Comparison of ENCODE assay signal across 8 mouse cellular contexts in the genomic region with DNA sequence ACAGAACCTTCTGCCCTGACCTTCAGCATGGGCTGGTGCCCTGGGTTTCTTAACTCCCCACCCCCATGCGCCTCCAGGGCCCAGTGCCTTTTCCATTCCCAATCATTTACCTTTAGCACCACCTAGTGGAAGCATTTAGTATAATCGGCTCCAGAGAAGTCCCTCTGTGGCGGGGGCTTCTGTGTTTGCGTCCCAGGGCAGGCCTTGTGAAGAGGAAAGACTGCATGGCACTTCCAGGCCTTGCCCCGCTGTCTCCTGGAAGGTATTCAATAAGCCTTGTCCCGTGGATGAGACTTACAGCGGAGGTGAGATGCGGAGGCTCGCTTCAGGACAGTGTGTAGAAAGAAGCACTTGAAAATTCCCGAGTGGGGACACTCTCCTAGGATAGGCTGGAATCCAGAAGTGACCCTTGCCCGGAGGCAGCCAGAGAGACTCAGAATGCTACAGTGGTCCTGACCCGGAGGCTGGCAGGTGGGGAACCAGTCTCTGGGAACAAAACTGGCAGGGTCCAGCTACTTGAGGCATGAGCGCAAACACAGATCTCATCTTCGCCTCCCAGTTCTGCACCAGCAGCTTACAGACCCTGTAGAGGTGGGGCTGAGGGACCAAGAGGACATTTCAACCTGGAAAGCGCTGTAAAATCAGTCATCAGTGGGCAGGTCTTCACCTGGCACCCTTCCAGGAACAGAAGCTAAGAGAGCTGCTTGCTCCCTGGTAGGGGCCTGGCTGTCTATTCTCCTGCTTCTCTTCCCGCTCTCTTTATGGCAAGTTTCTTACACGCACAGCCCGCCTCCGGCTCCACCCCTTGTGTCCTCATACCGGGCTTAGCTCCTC. TPM values are rescaled to one million over a fixed set of nuclear protein-coding genes. Genes with fewer than 3 reads are reported as not detected.
DNase-seq lines count a peak whose midpoint lies in the region; ATAC-seq and TF ChIP-seq lines count a peak whose summit lies in the region.

No protein-coding gene starts in this region.

- peak; percentile 93 for ATAC-seq in granulocyte monocyte progenitor cell, adult 5-6 weeks (replicated peaks; ENCODE audit: poor library complexity, severe bottlenecking)
- ATAC-seq in intestine, postnatal 0 days = peak; percentile 41; the same call in 1 of the 2 replicates
- peak; percentile 48 for ATAC-seq in midbrain, embryonic 11.5 days (ENCODE audit: low FRiP score)

- H3K27me3 ChIP-seq in embryonic facial prominence, embryonic 10.5 days (replicated peaks; ENCODE audit: low read depth, poor library complexity, severe bottlenecking) = no peaks in the 10 kb centered on the region; the same call in 1 of the 2 replicates
- no peaks in the 10 kb centered on the region for H3K27me3 ChIP-seq in intestine, postnatal 0 days (replicated peaks; ENCODE audit: control insufficient read depth, insufficient read depth, low read length)
- H3K27me3 ChIP-seq in midbrain, embryonic 11.5 days (ENCODE audit: control insufficient read depth, insufficient read depth, low read length) = no peaks in the 10 kb centered on the region

- intact Hi-C loops in left cerebral cortex, postnatal 4 days (cut with DNase I) = no loop called here

- no peak overlapping the region for H3K4me3 ChIP-seq in embryonic facial prominence, embryonic 10.5 days
- H3K4me3 ChIP-seq in intestine, postnatal 0 days (ENCODE audit: low read depth, low read length) = peak overlapping the region; percentile 7; the same call in 1 of the 2 replicates
- H3K4me3 ChIP-seq in midbrain, embryonic 11.5 days (ENCODE audit: low read depth, low read length) = no peak overlapping the region

- no peak overlapping the region for H3K9ac ChIP-seq in intestine, postnatal 0 days (ENCODE audit: low read depth, low read length)
- H3K9ac ChIP-seq in midbrain, embryonic 11.5 days (ENCODE audit: low read length) = peak overlapping the region; percentile 25; the same call in 1 of the 2 replicates

- peak; percentile 88 for TF ChIP-seq CTCF in intestine, postnatal 0 days (IDR thresholded peaks at IDR 0.05; ENCODE audit: low read depth)

- H3K9me3 ChIP-seq in embryonic facial prominence, embryonic 10.5 days = no peaks in the 10 kb centered on the region
- no peaks in the 10 kb centered on the region for H3K9me3 ChIP-seq in intestine, postnatal 0 days (ENCODE audit: control insufficient read depth)
- H3K9me3 ChIP-seq in midbrain, embryonic 11.5 days (ENCODE audit: control insufficient read depth, low read length) = no peaks in the 10 kb centered on the region

- WGBS in embryonic facial prominence, embryonic 10.5 days = 39% methylated on average over 20 of the region's 20 CpGs
- WGBS in intestine, postnatal 0 days = 26% methylated on average over 20 of the region's 20 CpGs
- WGBS in midbrain, embryonic 11.5 days = 37% methylated on average over 20 of the region's 20 CpGs

- no peaks in the 10 kb centered on the region for H3K36me3 ChIP-seq in embryonic facial prominence, embryonic 10.5 days (replicated peaks)
- no peaks in the 10 kb centered on the region for H3K36me3 ChIP-seq in intestine, postnatal 0 days (ENCODE audit: control insufficient read depth, insufficient read depth)
- H3K36me3 ChIP-seq in midbrain, embryonic 11.5 days (ENCODE audit: control insufficient read depth, insufficient read depth, low read length) = no peaks in the 10 kb centered on the region

- peak overlapping the region; percentile 55; the same call in 1 of the 2 replicates for H3K27ac ChIP-seq in embryonic facial prominence, embryonic 10.5 days (replicated peaks)
- no peak overlapping the region for H3K27ac ChIP-seq in intestine, postnatal 0 days (ENCODE audit: low read depth, low read length)
- no peak overlapping the region for H3K27ac ChIP-seq in midbrain, embryonic 11.5 days (ENCODE audit: low read depth, low read length)

- H3K4me1 ChIP-seq in embryonic facial prominence, embryonic 10.5 days = peaks cover 20% of the 10 kb centered on the region
- H3K4me1 ChIP-seq in intestine, postnatal 0 days (replicated peaks; ENCODE audit: control insufficient read depth, insufficient read depth, low read length) = no peaks in the 10 kb centered on the region
- peaks cover 3% of the 10 kb centered on the region for H3K4me1 ChIP-seq in midbrain, embryonic 11.5 days (ENCODE audit: control insufficient read depth, insufficient read depth, low read length)

- peak; percentile 61 for DNase-seq in ovary, adult 18-20 months (ENCODE audit: low spot score)
- no peak for DNase-seq in ovary, postnatal 10 days (ENCODE audit: low spot score)
- DNase-seq in embryonic facial prominence, embryonic 10.5 days (ENCODE audit: low spot score) = peak; percentile 78
- DNase-seq in left cerebral cortex, postnatal 4 days = peak; percentile 71
- DNase-seq in midbrain, embryonic 11.5 days (ENCODE audit: low spot score, missing footprints) = peak; percentile 97
- peak; percentile 22 for DNase-seq in spleen, adult 12 weeks (ENCODE audit: low spot score)

- H3K4me2 ChIP-seq in intestine, postnatal 0 days (replicated peaks; ENCODE audit: low read depth) = peak overlapping the region; percentile 51; the same call in 1 of the 2 replicates
- H3K4me2 ChIP-seq in midbrain, embryonic 11.5 days = no peak overlapping the region

RNA-seq across cellular contexts. Expression of a gene that starts 7.7 kb away (rescaled TPM):
- 30.9 and 32.6 TPM in 2 replicates for polyA plus RNA-seq in embryonic facial prominence, embryonic 10.5 days (2016; fragmentation: Nextera tagmentation; extraction: Ambion mirVana)
- total RNA-seq in granulocyte monocyte progenitor cell, adult 5-6 weeks (2014; fragmentation: Nextera tagmentation) = 5.3 and 9.0 TPM in 2 replicates
- 2.8 and 4.6 TPM in 2 replicates for total RNA-seq in granulocyte monocyte progenitor cell, adult 5-6 weeks (2017)
- polyA plus RNA-seq in intestine, postnatal 0 days (2015; fragmentation: Nextera tagmentation; extraction: Ambion mirVana) = 6.0 and 7.1 TPM in 2 replicates
- total RNA-seq in left cerebral cortex, postnatal 4 days (2021) = 10 to 100 TPM; 70.6 to 71.9 TPM
- polyA plus RNA-seq in midbrain, embryonic 11.5 days (2014; fragmentation: Nextera tagmentation; extraction: Ambion mirVana) = 32.2 and 34.6 TPM in 2 replicates

RNA-seq across cellular contexts. Expression of a gene that starts 8.2 kb away (rescaled TPM):
- polyA plus RNA-seq in embryonic facial prominence, embryonic 10.5 days (2016; fragmentation: Nextera tagmentation; extraction: Ambion mirVana) = 2.3 TPM in 2 replicates
- total RNA-seq in granulocyte monocyte progenitor cell, adult 5-6 weeks (2014; fragmentation: Nextera tagmentation) = not detected in 2 replicates
- not detected in 2 replicates for total RNA-seq in granulocyte monocyte progenitor cell, adult 5-6 weeks (2017)
- 4.6 TPM in 2 replicates for polyA plus RNA-seq in intestine, postnatal 0 days (2015; fragmentation: Nextera tagmentation; extraction: Ambion mirVana)
- total RNA-seq in left cerebral cortex, postnatal 4 days (2021) = not detected
- polyA plus RNA-seq in midbrain, embryonic 11.5 days (2014; fragmentation: Nextera tagmentation; extraction: Ambion mirVana) = 2.3 and 2.8 TPM in 2 replicates

RNA-seq across cellular contexts. Expression of a gene that starts 45.0 kb away (rescaled TPM):
- polyA plus RNA-seq in embryonic facial prominence, embryonic 10.5 days (2016; fragmentation: Nextera tagmentation; extraction: Ambion mirVana) = 34.1 and 35.6 TPM in 2 replicates
- total RNA-seq in granulocyte monocyte progenitor cell, adult 5-6 weeks (2014; fragmentation: Nextera tagmentation) = 204 and 312 TPM in 2 replicates
- 119 and 155 TPM in 2 replicates for total RNA-seq in granulocyte monocyte progenitor cell, adult 5-6 weeks (2017)
- polyA plus RNA-seq in intestine, postnatal 0 days (2015; fragmentation: Nextera tagmentation; extraction: Ambion mirVana) = 105 and 118 TPM in 2 replicates
- total RNA-seq in left cerebral cortex, postnatal 4 days (2021) = 1 to 10 TPM; 2.9 to 3.8 TPM
- 25.0 and 27.8 TPM in 2 replicates for polyA plus RNA-seq in midbrain, embryonic 11.5 days (2014; fragmentation: Nextera tagmentation; extraction: Ambion mirVana)

RNA-seq across cellular contexts. Expression of a gene that starts 45.2 kb away (rescaled TPM):
- 43.9 and 46.9 TPM in 2 replicates for polyA plus RNA-seq in embryonic facial prominence, embryonic 10.5 days (2016; fragmentation: Nextera tagmentation; extraction: Ambion mirVana)
- 10.8 and 15.3 TPM in 2 replicates for total RNA-seq in granulocyte monocyte progenitor cell, adult 5-6 weeks (2014; fragmentation: Nextera tagmentation)
- total RNA-seq in granulocyte monocyte progenitor cell, adult 5-6 weeks (2017) = 14.8 and 21.1 TPM in 2 replicates
- 15.9 and 16.8 TPM in 2 replicates for polyA plus RNA-seq in intestine, postnatal 0 days (2015; fragmentation: Nextera tagmentation; extraction: Ambion mirVana)
- 10 to 100 TPM; 31.1 to 34.7 TPM for total RNA-seq in left cerebral cortex, postnatal 4 days (2021)
- polyA plus RNA-seq in midbrain, embryonic 11.5 days (2014; fragmentation: Nextera tagmentation; extraction: Ambion mirVana) = 36.6 and 39.1 TPM in 2 replicates

RNA-seq across cellular contexts. Expression of a gene that starts 54.0 kb away (rescaled TPM):
- 60.7 and 61.7 TPM in 2 replicates for polyA plus RNA-seq in embryonic facial prominence, embryonic 10.5 days (2016; fragmentation: Nextera tagmentation; extraction: Ambion mirVana)
- 43.3 and 56.8 TPM in 2 replicates for total RNA-seq in granulocyte monocyte progenitor cell, adult 5-6 weeks (2014; fragmentation: Nextera tagmentation)
- 65.2 and 91.1 TPM in 2 replicates for total RNA-seq in granulocyte monocyte progenitor cell, adult 5-6 weeks (2017)
- polyA plus RNA-seq in intestine, postnatal 0 days (2015; fragmentation: Nextera tagmentation; extraction: Ambion mirVana) = 40.9 and 47.3 TPM in 2 replicates
- 10 to 100 TPM; 23.2 to 24.9 TPM for total RNA-seq in left cerebral cortex, postnatal 4 days (2021)
- polyA plus RNA-seq in midbrain, embryonic 11.5 days (2014; fragmentation: Nextera tagmentation; extraction: Ambion mirVana) = 36.3 and 36.5 TPM in 2 replicates

Comparison
In these comparisons a context has a peak if more than half of its experiments do, and no peak if none do; other contexts are left out.
1. ATAC-seq: peak in every context shown above with its lines; median percentile 93 in granulocyte monocyte progenitor cell, adult 5-6 weeks; 48 in midbrain, embryonic 11.5 days; 41 in intestine, postnatal 0 days.